Mouse (Mus musculus): Measurements from ENCODE around the gene Map2k1.

The Map2k1 gene

GRCm38 (mm10) chr9:64249371-64249770, 4.1 kb downstream of the Map2k1 start:
- no peak for DNase-seq (ENCODE audit: low spot score in 2 of 2)

GRCm38 (mm10) chr9:64242381-64242831, 11.0 kb downstream of the Map2k1 start:
- no peak for DNase-seq (ENCODE audit: low spot score in 2 of 2)

GRCm38 (mm10) chr9:64240681-64241080, 12.8 kb downstream of the Map2k1 start:
- DNase-seq (ENCODE audit: low spot score in 2 of 2), result no peak

- no peak for DNase-seq (ENCODE audit: low spot score in 2 of 2)
Measured at GRCm38 (mm10) chr9:64240116-64240515, 13.3 kb downstream of the Map2k1 start.

GRCm38 (mm10) chr9:64236056-64236455, 17.4 kb downstream of the Map2k1 start:
- no peak for DNase-seq (ENCODE audit: low spot score in 2 of 2)

- no peak for DNase-seq (ENCODE audit: low spot score in 2 of 2)
Measured at GRCm38 (mm10) chr9:64234768-64235435, 18.5 kb downstream of the Map2k1 start, which contains the start of gene Uchl4. Gene Uchl4 (plus strand): TSS chr9:64235201.

- DNase-seq (ENCODE audit: low spot score in 2 of 2), result no peak
Measured at GRCm38 (mm10) chr9:64233656-64234055, 19.8 kb downstream of the Map2k1 start.

GRCm38 (mm10) chr9:64232257-64232957, 21.0 kb downstream of the Map2k1 start:
- DNase-seq (ENCODE audit: low spot score in 2 of 2), result no peak

- no peak for DNase-seq (ENCODE audit: low spot score in 2 of 2)
Measured at GRCm38 (mm10) chr9:64231674-64232073, 21.8 kb downstream of the Map2k1 start.

- DNase-seq (ENCODE audit: low spot score in 2 of 2), result no peak
Measured at GRCm38 (mm10) chr9:64231171-64231570, 22.3 kb downstream of the Map2k1 start.

GRCm38 (mm10) chr9:64228972-64229371, 24.5 kb downstream of the Map2k1 start:
- DNase-seq (ENCODE audit: low spot score in 2 of 2), result no peak

- DNase-seq (ENCODE audit: low spot score in 2 of 2), result no peak
Measured at GRCm38 (mm10) chr9:64227736-64228135, 25.7 kb downstream of the Map2k1 start.

GRCm38 (mm10) chr9:64225805-64226204, 27.6 kb downstream of the Map2k1 start:
- DNase-seq (ENCODE audit: low spot score in 2 of 2), result no peak

- no peak for DNase-seq (ENCODE audit: low spot score in 2 of 2)
Measured at GRCm38 (mm10) chr9:64222098-64222497, 31.3 kb downstream of the Map2k1 start.

GRCm38 (mm10) chr9:64221480-64221879, 32.0 kb downstream of the Map2k1 start:
- DNase-seq (ENCODE audit: low spot score in 2 of 2), result no peak

- DNase-seq (ENCODE audit: low spot score in 2 of 2), result no peak
Measured at GRCm38 (mm10) chr9:64220603-64221002, 32.8 kb downstream of the Map2k1 start.

- DNase-seq (ENCODE audit: low spot score in 2 of 2), result no peak
Measured at GRCm38 (mm10) chr9:64219772-64220420, 33.5 kb downstream of the Map2k1 start.

- no peak for DNase-seq (ENCODE audit: low spot score in 2 of 2)
Measured at GRCm38 (mm10) chr9:64219305-64219704, 34.1 kb downstream of the Map2k1 start.

- no peak for DNase-seq (ENCODE audit: low spot score in 2 of 2)
Measured at GRCm38 (mm10) chr9:64217887-64218286, 35.5 kb downstream of the Map2k1 start.

- DNase-seq (ENCODE audit: low spot score in 2 of 2), result no peak
Measured at GRCm38 (mm10) chr9:64216641-64217040, 36.8 kb downstream of the Map2k1 start.

GRCm38 (mm10) chr9:64216090-64216489, 37.3 kb downstream of the Map2k1 start:
- DNase-seq (ENCODE audit: low spot score in 2 of 2), result no peak

- no peak for DNase-seq (ENCODE audit: low spot score in 2 of 2)
Measured at GRCm38 (mm10) chr9:64214452-64214851, 39.0 kb downstream of the Map2k1 start.

Data from urinary bladder, postnatal 4 days (tissue).